Mouse (Mus musculus): Measurements from ENCODE around the gene Ttc7b. TPM values are rescaled to one million over a fixed set of nuclear protein-coding genes. Genes with fewer than 3 reads are reported as not detected.

Gene Ttc7b
- polyA plus RNA-seq, 2 experiments, result 7.3 to 28.1 TPM

- H3K9ac ChIP-seq (ENCODE audit: low read depth, low read length, severe bottlenecking), result no peak overlapping the region
- H3K9me3 ChIP-seq (ENCODE audit: control insufficient read depth, low read length), result no peaks in the 10 kb centered on the region
- 73% methylated on average over 1 of the region's 1 CpGs for WGBS
- peaks cover 5% of the 10 kb centered on the region; the same call in 1 of the 2 replicates for H3K4me1 ChIP-seq (ENCODE audit: control insufficient read depth, insufficient read depth, low read length)
- H3K27me3 ChIP-seq (ENCODE audit: control insufficient read depth, insufficient read depth, low read length), result no peaks in the 10 kb centered on the region
- H3K4me3 ChIP-seq (replicated peaks; ENCODE audit: low read length), result no peak overlapping the region
- TF ChIP-seq POLR2A (IDR thresholded peaks at IDR 0.05; ENCODE audit: borderline replicate concordance, extremely low read depth, insufficient read depth, insufficient read length), result no peak
- no peak overlapping the region for H3K4me2 ChIP-seq (replicated peaks; ENCODE audit: low read depth, low read length, severe bottlenecking)
- no peak for DNase-seq (ENCODE audit: low spot score)
- no peak for ATAC-seq (ENCODE audit: low FRiP score, low read depth)
- H3K27ac ChIP-seq (replicated peaks; ENCODE audit: low read depth, low read length), result no peak overlapping the region
- H3K36me3 ChIP-seq (ENCODE audit: control insufficient read depth, insufficient read depth, low read length), result peaks cover 14% of the 10 kb centered on the region; the same call in 1 of the 2 replicates
Observed at GRCm38 (mm10) chr12:100551972-100552371, 31.3 kb upstream of the Ttc7b start.

- H3K4me3 ChIP-seq (replicated peaks; ENCODE audit: low read length), result no peak overlapping the region
- DNase-seq (ENCODE audit: low spot score) (no peak), ATAC-seq (ENCODE audit: low FRiP score, low read depth) (no peak)
- 86% methylated on average over 4 of the region's 4 CpGs for WGBS
- H3K4me1 ChIP-seq (ENCODE audit: control insufficient read depth, insufficient read depth, low read length), result no peaks in the 10 kb centered on the region
- no peak overlapping the region for H3K4me2 ChIP-seq (replicated peaks; ENCODE audit: low read depth, low read length, severe bottlenecking)
- no peak overlapping the region for H3K27ac ChIP-seq (replicated peaks; ENCODE audit: low read depth, low read length)
- no peaks in the 10 kb centered on the region for H3K36me3 ChIP-seq (ENCODE audit: control insufficient read depth, insufficient read depth, low read length)
- no peak for TF ChIP-seq POLR2A (IDR thresholded peaks at IDR 0.05; ENCODE audit: borderline replicate concordance, extremely low read depth, insufficient read depth, insufficient read length)
- no peak overlapping the region for H3K9ac ChIP-seq (ENCODE audit: low read depth, low read length, severe bottlenecking)
- H3K27me3 ChIP-seq (ENCODE audit: control insufficient read depth, insufficient read depth, low read length), result no peaks in the 10 kb centered on the region
- no peaks in the 10 kb centered on the region for H3K9me3 ChIP-seq (ENCODE audit: control insufficient read depth, low read length)
Observed at GRCm38 (mm10) chr12:100544194-100544567, 23.6 kb upstream of the Ttc7b start.

- Histone ChIP-seq H3K27me3 (ENCODE audit: control insufficient read depth, insufficient read depth, low read length) (no peaks in the 10 kb centered on the region), H3K4me1 (ENCODE audit: control insufficient read depth, insufficient read depth, low read length) (no peaks in the 10 kb centered on the region), H3K4me2 (replicated peaks; ENCODE audit: low read depth, low read length, severe bottlenecking) (no peak overlapping the region), H3K27ac (replicated peaks; ENCODE audit: low read depth, low read length) (no peak overlapping the region), H3K9ac (ENCODE audit: low read depth, low read length, severe bottlenecking) (no peak overlapping the region), H3K9me3 (ENCODE audit: control insufficient read depth, low read length) (no peaks in the 10 kb centered on the region), H3K4me3 (replicated peaks; ENCODE audit: low read length) (no peak overlapping the region), H3K36me3 (ENCODE audit: control insufficient read depth, insufficient read depth, low read length) (no peaks in the 10 kb centered on the region)
- no peak for TF ChIP-seq POLR2A (IDR thresholded peaks at IDR 0.05; ENCODE audit: borderline replicate concordance, extremely low read depth, insufficient read depth, insufficient read length)
- ATAC-seq (ENCODE audit: low FRiP score, low read depth), result no peak
- 75% methylated on average over 6 of the region's 6 CpGs for WGBS
- no peak for DNase-seq (ENCODE audit: low spot score)
Observed at GRCm38 (mm10) chr12:100543437-100544193, 23.0 kb upstream of the Ttc7b start.

- no peak for ATAC-seq (ENCODE audit: low FRiP score, low read depth)
- Histone ChIP-seq H3K27me3 (ENCODE audit: control insufficient read depth, insufficient read depth, low read length) (no peaks in the 10 kb centered on the region), H3K4me1 (ENCODE audit: control insufficient read depth, insufficient read depth, low read length) (no peaks in the 10 kb centered on the region), H3K36me3 (ENCODE audit: control insufficient read depth, insufficient read depth, low read length) (no peaks in the 10 kb centered on the region), H3K27ac (replicated peaks; ENCODE audit: low read depth, low read length) (no peak overlapping the region), H3K9me3 (ENCODE audit: control insufficient read depth, low read length) (no peaks in the 10 kb centered on the region), H3K4me2 (replicated peaks; ENCODE audit: low read depth, low read length, severe bottlenecking) (no peak overlapping the region), H3K4me3 (replicated peaks; ENCODE audit: low read length) (no peak overlapping the region), H3K9ac (ENCODE audit: low read depth, low read length, severe bottlenecking) (no peak overlapping the region)
- TF ChIP-seq POLR2A (IDR thresholded peaks at IDR 0.05; ENCODE audit: borderline replicate concordance, extremely low read depth, insufficient read depth, insufficient read length), result no peak
- 79% methylated on average over 6 of the region's 6 CpGs for WGBS
- no peak for DNase-seq (ENCODE audit: low spot score)
Observed at GRCm38 (mm10) chr12:100542494-100542893, 21.9 kb upstream of the Ttc7b start.

GRCm38 (mm10) chr12:100542076-100542475, 21.4 kb upstream of the Ttc7b start:
- H3K9me3 ChIP-seq (ENCODE audit: control insufficient read depth, low read length), result no peaks in the 10 kb centered on the region
- no peak overlapping the region for H3K9ac ChIP-seq (ENCODE audit: low read depth, low read length, severe bottlenecking)
- H3K4me3 ChIP-seq (replicated peaks; ENCODE audit: low read length), result no peak overlapping the region
- no peaks in the 10 kb centered on the region for H3K4me1 ChIP-seq (ENCODE audit: control insufficient read depth, insufficient read depth, low read length)
- TF ChIP-seq POLR2A (IDR thresholded peaks at IDR 0.05; ENCODE audit: borderline replicate concordance, extremely low read depth, insufficient read depth, insufficient read length), result no peak
- no peaks in the 10 kb centered on the region for H3K27me3 ChIP-seq (ENCODE audit: control insufficient read depth, insufficient read depth, low read length)
- DNase-seq (ENCODE audit: low spot score), result no peak
- no peak overlapping the region for H3K4me2 ChIP-seq (replicated peaks; ENCODE audit: low read depth, low read length, severe bottlenecking)
- WGBS, result 43% methylated on average over 3 of the region's 3 CpGs
- H3K36me3 ChIP-seq (ENCODE audit: control insufficient read depth, insufficient read depth, low read length), result no peaks in the 10 kb centered on the region
- ATAC-seq (ENCODE audit: low FRiP score, low read depth), result no peak
- H3K27ac ChIP-seq (replicated peaks; ENCODE audit: low read depth, low read length), result no peak overlapping the region

All from limb, embryonic 14.5 days (tissue).